Mouse (Mus musculus) activated CD4-positive, CD25-positive, alpha-beta regulatory T cell, adult 4 months (primary cell): ENCODE measurements around the gene Tuba1b. TPM values are rescaled to one million over a fixed set of nuclear protein-coding genes. Genes with fewer than 3 reads are reported as not detected.

Source experiments
- ATAC-seq: one replicate; pipeline ENCODE4 v1.8.0; 2017
- polyA plus RNA-seq, 2 experiments: library from polyadenylated mRNA; unstranded; fragments of 100-300 nt; shearing (Covaris generic); gene quantifications; one replicate each; pipeline ENCODE4 v1.2.1; 2017

Gene Tuba1b
- polyA plus RNA-seq, 2 experiments from 2014 or later, result 510 to 711 TPM

DNA sequence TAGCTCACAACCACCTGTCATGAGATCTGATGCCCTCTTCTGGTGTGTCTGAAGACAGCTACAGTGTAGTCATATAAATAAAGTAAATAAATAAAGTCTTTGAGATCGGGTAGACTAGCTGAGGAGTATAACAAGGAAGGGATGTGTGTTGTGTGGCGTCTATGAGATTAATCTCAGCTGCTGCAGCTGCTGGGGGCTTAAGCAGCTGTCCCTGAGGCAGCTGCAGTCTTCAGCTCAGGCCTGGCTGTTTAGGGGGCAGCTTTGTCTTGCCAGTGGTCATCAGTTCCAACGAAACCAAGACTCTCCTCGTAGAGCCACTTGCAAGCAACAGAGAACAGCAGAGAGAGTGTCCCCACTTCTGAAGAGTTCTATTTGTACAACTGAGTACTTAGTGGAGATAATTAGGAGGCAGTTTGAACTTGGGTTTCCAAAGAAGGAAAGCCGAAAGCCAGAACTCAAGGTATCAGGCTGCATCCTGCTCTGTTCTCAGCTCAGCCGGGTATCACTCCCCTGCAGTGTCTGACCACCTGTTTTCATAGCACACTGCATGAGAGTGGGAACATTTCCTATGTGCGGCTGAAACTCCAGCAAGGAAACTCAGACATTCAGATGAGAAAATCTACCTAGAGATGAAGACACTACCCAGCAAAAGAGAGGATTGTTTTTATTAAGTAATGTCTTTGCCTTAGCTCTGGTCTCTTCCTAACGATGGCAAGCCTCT is 47.5 kb downstream of the Tuba1b start:
- no peak for ATAC-seq

- ATAC-seq, result no peak
Measured at GRCm38 (mm10) chr15:98884106-98884505, 50.3 kb downstream of the Tuba1b start.

DNA sequence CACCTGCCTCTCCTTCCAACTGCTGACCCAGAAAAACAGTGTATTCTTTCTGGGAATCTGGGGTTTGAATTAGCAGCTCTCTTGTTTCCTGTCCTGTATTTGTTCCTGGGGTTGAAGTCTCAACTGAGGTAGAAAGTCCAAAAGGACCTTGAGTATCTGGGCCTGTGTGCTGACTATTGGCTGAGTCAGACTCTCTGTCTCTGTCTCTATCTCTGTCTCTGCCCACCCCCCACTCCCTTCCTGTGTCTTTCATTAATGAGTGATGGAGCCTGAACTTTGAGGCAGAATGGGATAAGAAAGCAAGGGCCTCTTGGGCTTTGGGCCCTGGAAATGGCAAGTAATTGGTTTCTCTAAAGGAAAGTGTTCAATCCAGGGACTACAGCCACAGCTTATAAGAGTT is 50.7 kb downstream of the Tuba1b start:
- no peak for ATAC-seq

GRCm38 (mm10) chr15:98881656-98882008 is 52.7 kb downstream of the Tuba1b start:
- ATAC-seq, result no peak

Other genes starting within 250 kb of the Tuba1b start
- under 1 TPM in 1 of 2 experiments, not detected in 1; 0.62 TPM for gene Ccdc65, start 226.4 kb downstream of the Tuba1b start, polyA plus RNA-seq
- 1 to 10 TPM; 1.3 to 1.7 TPM for gene Fkbp11, start 206.4 kb downstream of the Tuba1b start, polyA plus RNA-seq
- gene Arf3, start 171.4 kb downstream of the Tuba1b start, polyA plus RNA-seq, result 10 to 100 TPM; 29.9 to 46.7 TPM
- gene Wnt10b, start 156.4 kb downstream of the Tuba1b start, polyA plus RNA-seq, result under 1 TPM in 1 of 2 experiments, not detected in 1; 0.22 TPM
- not detected for gene Wnt1, start 144.7 kb downstream of the Tuba1b start, polyA plus RNA-seq
- not detected for gene Ddn, start 125.1 kb downstream of the Tuba1b start, polyA plus RNA-seq
- gene Prkag1, start 103.0 kb downstream of the Tuba1b start, polyA plus RNA-seq, result 100 to 1,000 TPM in 1 of 2 experiments, 10 to 100 TPM in 1; 98.2 to 133 TPM
- gene Kmt2d, start 63.4 kb downstream of the Tuba1b start, polyA plus RNA-seq, result 10 to 100 TPM; 21.7 to 29.2 TPM
- 1 to 10 TPM; 8.7 to 8.8 TPM for gene Rhebl1, start 40.0 kb downstream of the Tuba1b start, polyA plus RNA-seq
- under 1 TPM; 0.11 to 0.15 TPM for gene Dhh, start 36.0 kb downstream of the Tuba1b start, polyA plus RNA-seq
- gene Lmbr1l, start 16.3 kb downstream of the Tuba1b start, polyA plus RNA-seq, result 10 to 100 TPM; 24.2 to 42.0 TPM
- gene Gm49450, start 19.0 kb upstream of the Tuba1b start, polyA plus RNA-seq, result not detected
- gene Tuba1a, start 19.1 kb upstream of the Tuba1b start, polyA plus RNA-seq, result 100 to 1,000 TPM; 243 to 273 TPM
- 100 to 1,000 TPM in 1 of 2 experiments, 10 to 100 TPM in 1; 98.3 to 120 TPM for gene Tuba1c, start 95.3 kb upstream of the Tuba1b start, polyA plus RNA-seq
- not detected for gene Prph, start 120.6 kb upstream of the Tuba1b start, polyA plus RNA-seq
- 1 to 10 TPM; 3.6 to 4.4 TPM for gene Troap, start 140.0 kb upstream of the Tuba1b start, polyA plus RNA-seq
- not detected for gene C1ql4, start 153.3 kb upstream of the Tuba1b start, polyA plus RNA-seq
- gene Dnajc22, start 158.6 kb upstream of the Tuba1b start, polyA plus RNA-seq, result not detected
- gene Spats2, start 191.4 kb upstream of the Tuba1b start, polyA plus RNA-seq, result not detected